Mouse (Mus musculus) bone marrow, adult 2 months (tissue): ENCODE measurements at regions not wholly inside any gene's neighbourhood (a gene's known extent, or its start where the extent isn't known, plus 50 kb on each side); places are given as distances from the start of the nearest gene placed in this dataset.

Experiments used
- H3K27ac ChIP-seq: fragments of 200-500 bp; 2 replicates; pipeline ENCODE4 v1.5.1; 2012; ENCODE audit warnings: low read depth, mild to moderate bottlenecking, control low read depth, inconsistent platforms, low read length; ENCODE audit not compliant: control insufficient read depth, poor library complexity, insufficient read depth
- H3K4me1 ChIP-seq: fragments of 200-500 bp; 2 replicates; pipeline ENCODE4 v1.6.1; 2011; ENCODE audit warnings: low read length; ENCODE audit not compliant: control insufficient read depth, insufficient read depth
- H3K4me3 ChIP-seq: fragments of 200-500 bp; replicated peaks from 2 replicates; pipeline ENCODE3; 2011; ENCODE audit warnings: mild to moderate bottlenecking, low read depth, low read length, control low read depth; ENCODE audit not compliant: control insufficient read depth
- CTCF ChIP-seq: fragments of 200-500 bp; IDR thresholded peaks from 2 replicates; pipeline ENCODE4 v1.5.1; 2011; ENCODE audit warnings: low read length, control low read depth; ENCODE audit not compliant: control insufficient read depth, insufficient read depth
- POLR2A ChIP-seq: fragments of 200-500 bp; IDR thresholded peaks from 2 replicates; pipeline ENCODE4 v1.6.1; 2011; ENCODE audit warnings: low read depth, mild to moderate bottlenecking, control low read depth, low read length, borderline replicate concordance; ENCODE audit not compliant: control insufficient read depth
- WGBS: fragments of 180-500 bp; shearing (Covaris S2); methylation state at CpG from one replicate; pipeline ENCODE4 v1.1.7; 2018; 5-methylcytosine and 5-hydroxymethylcytosine counted together

- H3K4me3 ChIP-seq = no peak overlapping the region
- WGBS = 51% methylated on average over 2 of the region's 2 CpGs
- no peak overlapping the region for H3K27ac ChIP-seq
- H3K4me1 ChIP-seq = no peaks in the 10 kb centered on the region
- no peak for TF ChIP-seq POLR2A
Observed at GRCm38 (mm10) chr1:55897572-55897971, 491.9 kb downstream of the Plcl1 start.

DNA sequence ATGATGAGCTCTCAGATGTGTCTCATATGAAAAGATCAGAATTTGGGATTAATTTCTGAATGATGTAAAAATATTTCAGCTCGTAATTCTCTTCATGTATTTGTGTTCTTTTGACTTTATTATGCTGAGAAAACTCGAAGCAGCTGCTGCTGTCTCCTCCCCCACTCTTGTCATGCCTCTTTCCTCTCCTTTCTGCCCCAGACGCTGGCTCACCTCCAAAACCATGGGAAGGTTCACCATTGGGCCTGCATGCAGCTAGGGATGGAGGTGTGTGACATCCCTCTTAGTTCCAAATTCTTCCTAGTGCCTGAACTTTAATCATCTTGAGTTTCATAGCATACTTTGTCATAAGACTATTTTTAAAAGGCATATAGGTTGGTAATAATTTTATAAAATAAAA is 492.3 kb downstream of the Plcl1 start:
- no peaks in the 10 kb centered on the region for H3K4me1 ChIP-seq
- TF ChIP-seq CTCF (no peak), POLR2A (no peak)
- WGBS = 24% methylated on average over 3 of the region's 3 CpGs
- H3K27ac ChIP-seq = no peak overlapping the region
- H3K4me3 ChIP-seq = no peak overlapping the region

DNA sequence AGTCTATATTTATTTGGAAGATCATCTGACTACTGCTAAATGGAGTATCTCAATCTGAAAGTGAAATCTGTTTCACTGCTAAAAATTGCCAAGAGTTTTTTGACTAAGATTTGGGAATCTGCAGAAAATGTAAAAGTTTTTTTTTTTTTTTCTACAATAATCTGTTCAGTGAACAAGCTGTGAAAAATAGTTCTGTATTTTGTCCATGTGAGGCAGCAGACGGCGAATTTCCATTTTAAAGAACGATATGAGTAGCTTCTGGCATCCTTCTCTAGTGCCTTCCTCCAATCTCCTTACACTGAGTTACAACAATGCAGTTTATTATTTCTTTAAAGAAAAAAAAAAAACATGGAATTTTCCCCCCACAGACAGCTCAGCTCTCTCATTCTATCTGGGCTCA is 494.3 kb downstream of the Plcl1 start:
- H3K4me3 ChIP-seq = no peak overlapping the region
- TF ChIP-seq CTCF (no peak), POLR2A (no peak)
- 81% methylated on average over 3 of the region's 3 CpGs for WGBS
- no peaks in the 10 kb centered on the region; the same call in 1 of the 2 replicates for H3K4me1 ChIP-seq
- H3K27ac ChIP-seq = no peak overlapping the region

- no peak for TF ChIP-seq POLR2A
- no peak for TF ChIP-seq CTCF
- 3% methylated on average over 3 of the region's 3 CpGs for WGBS
- Histone ChIP-seq H3K4me1 (no peaks in the 10 kb centered on the region; the same call in 1 of the 2 replicates), H3K27ac (no peak overlapping the region), H3K4me3 (no peak overlapping the region)
Observed at GRCm38 (mm10) chr1:55903177-55903576, 497.5 kb downstream of the Plcl1 start.

GRCm38 (mm10) chr1:55904571-55904970 is 498.9 kb downstream of the Plcl1 start:
- Histone ChIP-seq H3K4me1 (no peaks in the 10 kb centered on the region; the same call in 1 of the 2 replicates), H3K27ac (no peak overlapping the region), H3K4me3 (no peak overlapping the region)
- 5% methylated on average over 2 of the region's 2 CpGs for WGBS
- TF ChIP-seq POLR2A (no peak), CTCF (no peak)

DNA sequence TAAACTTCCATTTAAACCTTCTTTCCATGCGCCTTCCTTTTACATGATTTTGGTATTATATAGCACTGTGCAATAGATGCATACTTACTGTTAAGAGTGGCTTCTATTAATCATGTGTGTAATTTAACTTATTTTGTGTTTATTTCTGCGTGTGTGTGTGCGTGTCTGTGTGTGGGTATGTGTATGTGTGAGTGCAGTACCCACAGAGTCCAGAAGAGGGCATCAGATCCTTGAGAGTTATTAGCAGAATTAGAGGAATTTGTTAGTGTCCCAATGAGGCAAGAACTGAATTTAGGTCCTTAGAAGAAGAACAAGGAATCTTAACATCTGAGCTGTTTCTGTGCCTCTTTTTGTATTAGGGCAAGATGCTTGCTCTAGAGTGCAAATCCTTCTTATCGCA is 499.5 kb downstream of the Plcl1 start:
- Histone ChIP-seq H3K27ac (no peak overlapping the region), H3K4me1 (no peaks in the 10 kb centered on the region; the same call in 1 of the 2 replicates), H3K4me3 (no peak overlapping the region)
- 91% methylated on average over 4 of the region's 4 CpGs for WGBS
- TF ChIP-seq POLR2A (no peak), CTCF (no peak)

DNA sequence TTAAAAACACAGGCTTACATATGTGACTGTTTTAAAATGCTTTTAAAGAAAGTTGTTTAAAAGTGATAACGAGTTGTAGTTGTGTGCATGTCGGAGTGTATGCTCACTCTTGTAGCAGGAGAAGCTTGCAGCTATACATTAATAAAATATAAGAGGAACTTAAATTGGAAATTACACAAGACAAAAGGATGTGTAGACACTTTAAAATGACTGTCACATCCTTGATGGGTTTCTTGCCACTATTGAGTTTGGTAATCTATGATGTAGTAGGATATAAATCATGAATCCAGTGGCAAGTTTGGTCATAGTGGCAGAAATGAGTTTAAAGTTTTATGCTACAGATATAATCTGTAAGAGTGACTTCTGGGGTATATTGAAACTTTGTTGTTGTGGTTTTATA is 504.3 kb downstream of the Plcl1 start:
- WGBS = 64% methylated on average over 2 of the region's 2 CpGs
- Histone ChIP-seq H3K4me1 (no peaks in the 10 kb centered on the region; the same call in 1 of the 2 replicates), H3K27ac (no peak overlapping the region), H3K4me3 (no peak overlapping the region)
- no peak for TF ChIP-seq POLR2A
- TF ChIP-seq CTCF = no peak

- 85% methylated on average over 3 of the region's 3 CpGs for WGBS
- TF ChIP-seq POLR2A (no peak), CTCF (no peak)
Observed at GRCm38 (mm10) chr1:55914284-55914683, 508.6 kb downstream of the Plcl1 start.

GRCm38 (mm10) chr1:55915940-55916339 is 510.2 kb downstream of the Plcl1 start:
- Histone ChIP-seq H3K4me3 (no peak overlapping the region), H3K27ac (no peak overlapping the region), H3K4me1 (no peaks in the 10 kb centered on the region)
- WGBS = 79% methylated on average over 11 of the region's 11 CpGs
- TF ChIP-seq CTCF (no peak), POLR2A (no peak)

More at GRCm38 (mm10) chr1:55914284-55914683, 508.6 kb downstream of the Plcl1 start:
- no peak overlapping the region for H3K27ac ChIP-seq
- no peak overlapping the region for H3K4me3 ChIP-seq
- H3K4me1 ChIP-seq = no peaks in the 10 kb centered on the region

GRCm38 (mm10) chr1:55919516-55919915 is 513.8 kb downstream of the Plcl1 start:
- TF ChIP-seq CTCF (no peak), POLR2A (no peak)
- Histone ChIP-seq H3K4me1 (no peaks in the 10 kb centered on the region), H3K4me3 (no peak overlapping the region), H3K27ac (no peak overlapping the region)
